ENCODE assay signal across 8 mouse cellular contexts in genomic region chr15:103169612-103170315, GRCm38 (mm10). TPM values are rescaled to one million over a fixed set of nuclear protein-coding genes. Genes with fewer than 3 reads are reported as not detected.
A peak's percentile ranks its signal among the peaks of the same experiment; 100 is the strongest.
DNase-seq lines count a peak whose midpoint lies in the region; ATAC-seq and TF ChIP-seq lines count a peak whose summit lies in the region.

No protein-coding gene starts in this region.

- WGBS in thymus, adult 2 months = 9% methylated on average over 26 of the region's 26 CpGs
- 5% methylated on average over 26 of the region's 26 CpGs for WGBS in liver, embryonic 15.5 days (ENCODE audit: insufficient replicate concordance)

- DNase-seq in gastrocnemius, adult 2 months = no peak
- no peak for DNase-seq in gastrocnemius, adult 18-20 months (ENCODE audit: low spot score)
- no peak for DNase-seq in thymus, adult 2 months
- DNase-seq in thymus, postnatal 10 days (ENCODE audit: low spot score in 2 of 2) = no peak
- DNase-seq in right cerebral cortex, postnatal 25 days = no peak
- no peak for DNase-seq in cerebellum, postnatal 36 days
- no peak for DNase-seq in adrenal gland, postnatal 4 days (ENCODE audit: low spot score in 2 of 2)

- no peaks in the 10 kb centered on the region for H3K36me3 ChIP-seq in thymus, adult 2 months (ENCODE audit: control insufficient read depth, insufficient read depth, low read length)
- H3K36me3 ChIP-seq in liver, embryonic 15.5 days (replicated peaks) = no peaks in the 10 kb centered on the region

- H3K4me3 ChIP-seq in gastrocnemius, adult 2 months = peak overlapping the region; percentile 82
- no peak overlapping the region for H3K4me3 ChIP-seq in thymus, adult 2 months (ENCODE audit: control insufficient read depth, insufficient read depth, low read length)
- H3K4me3 ChIP-seq in liver, embryonic 15.5 days (replicated peaks) = peak overlapping the region; percentile 54

- TF ChIP-seq CTCF in gastrocnemius, adult 2 months (IDR thresholded peaks at IDR 0.05) = no peak
- 0 out of 2 replicates have a peak, but pooled peaks have one; percentile 14 for TF ChIP-seq CTCF in thymus, adult 2 months (IDR thresholded peaks at IDR 0.05; ENCODE audit: borderline replicate concordance, control insufficient read depth, extremely low read depth, insufficient read depth, low read length, poor library complexity)

- intact Hi-C loops in gastrocnemius, adult 2 months (cut with DNase I) = loop anchor here (5.0 kb wide), 1 partner anchor 47 kb away; no protein-coding TSS in a partner anchor

- H3K27ac ChIP-seq in gastrocnemius, adult 2 months = peak overlapping the region; percentile 66
- no peak overlapping the region for H3K27ac ChIP-seq in thymus, adult 2 months (ENCODE audit: control insufficient read depth, insufficient read depth, low read length)
- no peak overlapping the region for H3K27ac ChIP-seq in liver, embryonic 15.5 days (replicated peaks)

- H3K27me3 ChIP-seq in thymus, adult 2 months (ENCODE audit: control insufficient read depth, insufficient read depth, low read length) = peaks cover 32% of the 10 kb centered on the region
- peaks cover 93% of the 10 kb centered on the region for H3K27me3 ChIP-seq in liver, embryonic 15.5 days

- peaks cover 15% of the 10 kb centered on the region for H3K4me1 ChIP-seq in thymus, adult 2 months (replicated peaks; ENCODE audit: control insufficient read depth, insufficient read depth, low read length)
- peaks cover 29% of the 10 kb centered on the region for H3K4me1 ChIP-seq in liver, embryonic 15.5 days (replicated peaks)

- H3K4me2 ChIP-seq in liver, embryonic 15.5 days = peak overlapping the region; percentile 71

- ATAC-seq in liver, embryonic 15.5 days (ENCODE audit: insufficient read depth) = no peak

- TF ChIP-seq POLR2A in thymus, adult 2 months (IDR thresholded peaks at IDR 0.05; ENCODE audit: control insufficient read depth, extremely low read depth, insufficient read depth, low read length, poor library complexity) = no peak

- no peak overlapping the region for H3K9ac ChIP-seq in liver, embryonic 15.5 days

- no peaks in the 10 kb centered on the region for H3K9me3 ChIP-seq in liver, embryonic 15.5 days (replicated peaks)

RNA-seq across cellular contexts. Expression of gene Smug1, which starts 2.9 kb away (rescaled TPM):
- 10 to 100 TPM; 10.8 to 12.7 TPM for total RNA-seq in gastrocnemius, adult 2 months (2021)
- total RNA-seq in gastrocnemius, adult 18-20 months (2021) = 10 to 100 TPM in 1 of 2 experiments, 1 to 10 TPM in 1; 9.4 to 11.3 TPM
- 24.2 and 25.1 TPM in 2 replicates for polyA plus RNA-seq in thymus, adult 2 months (2012; rRNA removed)
- polyA plus RNA-seq in liver, embryonic 15.5 days (2015; fragmentation: Nextera tagmentation; extraction: Ambion mirVana) = 4.6 and 5.4 TPM in 2 replicates
- total RNA-seq in adrenal gland, postnatal 4 days (2021) = 10 to 100 TPM; 17.7 to 19.0 TPM
